Mouse (Mus musculus) neural tube, embryonic 15.5 days (tissue): ENCODE results near the gene Gbf1. TPM values are rescaled to one million over a fixed set of nuclear protein-coding genes. Genes with fewer than 3 reads are reported as not detected.
A peak's percentile ranks its signal among the peaks of the same experiment; 100 is the strongest.

Experiments used
- ATAC-seq: fragments of 200-750 bp; cut with Nextera tagmentation; 2 replicates; pipeline ENCODE4 v1.8.0; 2017; ENCODE audit warnings: mild to moderate bottlenecking, moderate TSS enrichment, moderate library complexity; ENCODE audit not compliant: low FRiP score
- H3K27ac ChIP-seq: fragments of 300-500 bp; sonication (generic); replicated peaks from 2 replicates; pipeline ENCODE4 v1.5.1; 2015; ENCODE audit warnings: mild to moderate bottlenecking, inconsistent platforms
- H3K27me3 ChIP-seq: fragments of 300-500 bp; sonication (generic); replicated peaks from 2 replicates; pipeline ENCODE4 v1.6.1; 2015; ENCODE audit warnings: inconsistent platforms
- H3K36me3 ChIP-seq: fragments of 300-500 bp; sonication (generic); 2 replicates; pipeline ENCODE4 v1.6.1; 2015; ENCODE audit warnings: inconsistent platforms
- H3K4me1 ChIP-seq: fragments of 300-500 bp; sonication (generic); 2 replicates; pipeline ENCODE4 v1.6.1; 2015; ENCODE audit warnings: inconsistent platforms
- H3K4me2 ChIP-seq: fragments of 300-500 bp; sonication (generic); 2 replicates; pipeline ENCODE4 v1.6.1; 2015; ENCODE audit warnings: inconsistent platforms, mild to moderate bottlenecking, moderate library complexity
- H3K4me3 ChIP-seq: fragments of 300-500 bp; sonication (generic); replicated peaks from 2 replicates; pipeline ENCODE4 v1.5.1; 2015; ENCODE audit warnings: mild to moderate bottlenecking, inconsistent platforms
- H3K9ac ChIP-seq: fragments of 300-500 bp; sonication (generic); replicated peaks from 2 replicates; pipeline ENCODE4 v1.6.1; 2015; ENCODE audit warnings: mild to moderate bottlenecking, inconsistent platforms
- H3K9me3 ChIP-seq: fragments of 300-500 bp; sonication (generic); replicated peaks from 2 replicates; pipeline ENCODE4 v1.6.1; 2016; ENCODE audit warnings: inconsistent platforms
- WGBS: fragments of 180-500 bp; shearing (Covaris S2); methylation state at CpG from one replicate; pipeline ENCODE4 v1.1.7; 2015; ENCODE audit warnings: mixed read lengths; 5-methylcytosine and 5-hydroxymethylcytosine counted together
- polyA plus RNA-seq: library from polyadenylated mRNA; unstranded; fragments of >200 nt; fragmentation: Nextera tagmentation; extraction: Ambion mirVana; gene quantifications from 2 replicates; pipeline ENCODE4 v1.2.1, GENCODE M21; 2015

Gene Gbf1
- polyA plus RNA-seq, 1 experiment from 2014 or later, result 76.6 TPM

DNA sequence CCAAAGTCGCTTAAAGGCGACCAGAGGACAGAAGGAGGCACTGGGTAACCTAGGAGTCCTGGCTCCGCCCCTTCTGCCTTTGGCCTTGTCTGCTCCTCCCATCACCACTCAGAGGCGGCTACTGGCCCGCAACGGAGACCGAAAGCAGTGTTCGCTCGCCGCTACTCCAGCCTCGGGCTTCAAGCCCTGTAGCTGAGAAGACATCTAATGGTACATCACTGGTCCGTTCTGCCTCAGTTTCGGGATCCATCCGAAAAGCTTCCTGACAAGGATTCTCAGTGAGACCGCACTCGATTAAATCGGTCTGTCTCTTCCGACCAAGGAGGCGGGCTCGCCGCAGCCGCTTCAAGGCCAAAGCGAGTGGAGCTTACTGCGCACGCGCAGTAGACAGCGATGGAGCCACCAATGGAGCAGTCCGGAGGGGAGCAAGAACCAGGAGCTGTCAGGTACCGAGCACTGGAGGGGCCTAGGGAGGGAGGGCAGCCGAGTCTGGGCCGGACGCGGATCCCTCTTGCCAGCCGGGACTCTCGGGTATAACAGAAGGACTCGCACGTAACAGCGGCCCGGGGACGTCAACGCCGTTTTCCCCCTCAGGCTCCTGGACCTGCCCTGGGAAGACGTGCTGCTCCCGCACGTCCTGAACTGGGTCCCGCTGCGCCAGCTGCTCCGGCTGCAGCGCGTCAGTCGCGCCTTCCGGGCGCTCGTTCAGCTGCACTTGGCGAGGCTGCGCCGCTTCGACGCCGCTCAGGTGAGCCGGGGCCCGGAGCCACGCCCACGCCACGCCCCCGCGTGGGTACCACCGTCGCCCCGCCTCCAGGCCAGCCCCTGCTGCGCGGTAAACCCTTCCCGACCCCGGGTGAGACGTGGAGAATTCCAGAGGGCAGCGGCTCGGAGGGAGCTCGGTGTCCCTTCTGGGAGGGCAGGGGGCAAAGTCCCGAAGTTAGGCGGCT is 176.0 kb downstream of the Gbf1 start, which contains the start of gene Fbxl15:
Gene Fbxl15 (plus strand): TSS at position 104 of the 950 bp plus-strand sequence.
- Histone ChIP-seq H3K9ac (peak within 1 kb of the TSS; percentile 64), H3K27me3 (peaks cover 11% of the 10 kb centered on the region; the same call in 1 of the 2 replicates), H3K4me2 (peak within 1 kb of the TSS; percentile 99), H3K9me3 (no peaks in the 10 kb centered on the region), H3K4me3 (peak within 1 kb of the TSS; percentile 64), H3K27ac (peak within 1 kb of the TSS; percentile 98), H3K36me3 (peaks cover 25% of the 10 kb centered on the region), H3K4me1 (peaks cover 53% of the 10 kb centered on the region)
- peak; percentile 87 for ATAC-seq
- under 1% methylated on average over 81 of the region's 81 CpGs for WGBS

DNA sequence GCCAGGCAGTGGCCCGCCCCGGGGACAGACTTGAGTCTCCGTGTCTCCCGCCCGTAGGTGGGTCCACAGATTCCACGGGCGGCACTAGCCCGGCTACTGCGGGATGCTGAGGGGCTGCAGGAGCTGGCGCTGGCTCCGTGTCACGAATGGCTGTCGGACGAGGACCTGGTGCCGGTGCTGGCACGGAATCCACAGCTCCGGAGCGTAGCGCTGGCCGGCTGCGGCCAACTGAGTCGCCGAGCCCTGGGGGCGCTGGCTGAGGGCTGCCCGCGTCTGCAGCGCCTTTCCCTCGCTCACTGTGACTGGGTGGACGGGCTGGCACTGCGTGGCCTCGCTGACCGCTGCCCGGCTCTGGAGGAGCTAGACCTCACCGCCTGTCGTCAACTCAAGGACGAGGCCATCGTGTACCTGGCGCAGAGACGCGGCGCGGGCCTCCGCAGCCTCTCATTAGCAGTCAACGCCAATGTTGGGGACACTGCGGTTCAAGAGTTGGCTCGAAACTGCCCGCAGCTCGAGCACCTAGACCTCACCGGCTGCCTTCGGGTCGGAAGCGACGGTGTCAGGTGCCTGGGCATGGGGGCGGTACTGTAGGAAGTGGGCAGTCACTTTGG is 176.8 kb downstream of the Gbf1 start:
- Histone ChIP-seq H3K4me3 (peak overlapping the region; percentile 64), H3K4me1 (peaks cover 46% of the 10 kb centered on the region), H3K27me3 (peaks cover 7% of the 10 kb centered on the region; the same call in 1 of the 2 replicates), H3K9me3 (no peaks in the 10 kb centered on the region), H3K27ac (peak overlapping the region; percentile 98), H3K36me3 (peaks cover 25% of the 10 kb centered on the region), H3K4me2 (peak overlapping the region; percentile 99), H3K9ac (peak overlapping the region; percentile 64)
- under 1% methylated on average over 54 of the region's 54 CpGs for WGBS
- peak; percentile 10; the same call in 1 of the 2 replicates for ATAC-seq

DNA sequence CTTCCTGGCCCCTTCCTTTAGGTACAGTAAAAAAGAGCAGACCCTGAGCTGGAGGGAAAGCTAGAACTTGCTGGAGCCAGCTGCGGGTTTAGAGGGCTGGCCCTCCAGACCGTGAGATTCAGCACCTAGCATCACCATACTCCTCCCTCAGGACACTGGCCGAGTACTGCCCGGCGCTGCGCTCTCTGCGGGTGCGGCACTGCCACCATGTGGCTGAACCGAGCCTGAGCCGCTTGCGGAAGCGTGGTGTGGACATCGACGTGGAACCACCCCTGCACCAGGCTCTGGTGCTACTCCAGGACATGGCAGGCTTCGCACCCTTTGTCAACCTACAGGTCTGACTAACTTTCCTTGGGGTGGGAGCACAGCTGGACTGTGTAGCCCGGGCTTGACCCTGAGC is 177.6 kb downstream of the Gbf1 start:
- Histone ChIP-seq H3K9ac (0 out of 2 replicates have a peak overlapping the region, but pooled peaks have one; percentile 12), H3K4me1 (peaks cover 38% of the 10 kb centered on the region), H3K27ac (no peak overlapping the region), H3K9me3 (no peaks in the 10 kb centered on the region), H3K4me3 (peak overlapping the region; percentile 64), H3K4me2 (peak overlapping the region; percentile 99), H3K36me3 (peaks cover 25% of the 10 kb centered on the region), H3K27me3 (no peaks in the 10 kb centered on the region; the same call in 1 of the 2 replicates)
- no peak for ATAC-seq
- WGBS, result 4% methylated on average over 16 of the region's 16 CpGs

DNA sequence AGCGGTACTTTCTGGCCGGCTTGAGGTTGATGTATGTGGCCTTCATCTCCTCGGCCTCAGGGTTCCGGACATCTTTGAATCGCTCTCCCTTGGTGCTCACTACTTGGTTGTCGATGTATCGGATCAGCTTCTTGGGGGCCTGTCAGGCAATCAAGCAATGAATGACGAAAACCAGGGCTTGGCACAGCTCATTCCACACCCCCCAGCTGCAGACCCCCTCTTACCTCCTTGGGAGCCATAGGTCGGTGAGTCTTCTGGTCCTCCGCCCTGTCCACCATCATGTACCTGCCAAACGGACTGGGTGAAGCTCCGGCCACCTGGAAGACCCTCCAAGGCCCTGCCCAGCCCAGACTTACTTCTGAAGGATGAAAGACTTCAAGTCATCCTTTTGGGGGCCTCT is 178.4 kb downstream of the Gbf1 start:
- 92% methylated on average over 12 of the region's 12 CpGs for WGBS
- Histone ChIP-seq H3K9me3 (no peaks in the 10 kb centered on the region), H3K36me3 (peaks cover 25% of the 10 kb centered on the region), H3K27ac (no peak overlapping the region), H3K4me1 (peaks cover 30% of the 10 kb centered on the region), H3K27me3 (no peaks in the 10 kb centered on the region), H3K9ac (no peak overlapping the region), H3K4me2 (no peak overlapping the region), H3K4me3 (no peak overlapping the region)
- no peak for ATAC-seq

DNA sequence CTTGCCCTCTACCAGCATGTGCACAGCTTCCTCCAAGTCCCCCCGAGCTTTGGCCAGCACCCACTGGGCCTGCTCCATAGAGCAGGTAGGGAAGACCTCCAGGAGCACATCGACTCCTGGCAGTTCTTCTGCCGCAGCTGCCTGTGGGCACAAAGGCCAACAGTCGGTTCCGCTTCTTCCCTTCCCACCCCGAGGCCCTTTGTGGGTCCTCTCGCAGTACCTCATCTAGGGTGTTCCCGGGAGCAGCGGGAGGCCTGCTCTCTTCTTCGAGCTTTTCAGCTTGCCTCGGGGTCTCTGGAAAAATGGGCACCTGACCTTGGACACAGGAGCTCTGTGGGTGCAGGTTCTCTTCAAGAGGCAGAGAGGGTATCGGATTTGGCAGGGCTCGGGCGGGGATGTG is 179.0 kb downstream of the Gbf1 start:
- no peak overlapping the region for H3K4me3 ChIP-seq
- no peaks in the 10 kb centered on the region for H3K9me3 ChIP-seq
- H3K27me3 ChIP-seq, result no peaks in the 10 kb centered on the region
- H3K36me3 ChIP-seq, result peaks cover 25% of the 10 kb centered on the region
- H3K4me1 ChIP-seq, result peaks cover 28% of the 10 kb centered on the region
- H3K9ac ChIP-seq, result no peak overlapping the region
- WGBS, result 90% methylated on average over 14 of the region's 14 CpGs
- H3K27ac ChIP-seq, result no peak overlapping the region
- H3K4me2 ChIP-seq, result no peak overlapping the region
- ATAC-seq, result no peak

DNA sequence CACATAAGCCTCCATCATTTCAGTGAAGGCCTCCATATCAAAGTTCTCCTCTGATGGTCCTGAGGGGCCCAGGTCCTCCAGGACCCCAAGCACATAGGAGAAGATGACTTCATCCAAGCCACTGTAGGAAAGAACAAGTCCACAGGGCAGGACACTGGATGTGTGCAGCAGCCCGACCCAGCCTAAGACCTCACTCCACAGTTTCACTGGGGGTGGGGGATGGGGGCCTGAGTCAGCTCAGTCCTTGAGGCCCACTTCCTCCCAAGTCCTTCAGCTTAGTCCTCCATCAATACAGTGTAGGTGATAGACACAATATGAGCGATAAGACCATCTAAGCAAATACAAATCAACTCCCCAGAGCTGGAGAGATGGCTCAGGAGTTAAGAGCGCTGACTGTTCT is 179.6 kb downstream of the Gbf1 start:
- peaks cover 25% of the 10 kb centered on the region for H3K36me3 ChIP-seq
- H3K4me3 ChIP-seq, result no peak overlapping the region
- H3K27ac ChIP-seq, result no peak overlapping the region
- no peaks in the 10 kb centered on the region for H3K27me3 ChIP-seq
- no peak overlapping the region for H3K4me2 ChIP-seq
- H3K9me3 ChIP-seq, result no peaks in the 10 kb centered on the region
- H3K4me1 ChIP-seq, result peaks cover 34% of the 10 kb centered on the region
- WGBS, result 94% methylated on average over 3 of the region's 3 CpGs
- H3K9ac ChIP-seq, result no peak overlapping the region
- ATAC-seq, result no peak

DNA sequence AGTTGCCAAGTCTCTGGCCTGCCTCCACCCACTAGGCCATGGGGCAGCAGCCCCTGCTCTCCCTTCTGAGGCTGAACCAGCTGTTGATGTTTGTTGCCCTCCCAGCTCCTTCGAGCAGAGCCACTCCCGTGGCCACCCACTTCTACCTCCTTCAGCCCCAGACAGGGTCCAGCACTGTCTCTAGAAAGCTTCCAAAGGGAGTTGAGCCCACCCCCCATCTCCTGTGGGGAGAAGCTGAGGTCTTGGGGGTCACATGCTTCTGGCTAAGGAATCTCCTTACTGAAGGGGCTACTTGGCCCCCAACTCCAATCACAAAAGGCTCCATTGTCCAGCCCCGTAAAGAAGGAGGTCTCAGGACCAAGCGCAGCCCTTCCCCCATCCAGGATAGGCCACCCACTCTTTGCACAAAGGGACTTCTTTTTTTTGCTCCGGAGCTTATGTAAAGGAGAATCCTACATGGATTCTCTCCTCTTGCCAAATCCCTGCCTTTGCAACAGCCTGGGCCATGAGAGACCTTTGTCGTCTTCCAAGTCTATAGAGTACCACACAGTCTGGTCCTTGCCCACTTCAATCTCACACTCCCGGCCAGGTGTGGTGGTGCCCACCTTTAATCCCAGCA is 180.5 kb downstream of the Gbf1 start:
- Histone ChIP-seq H3K9ac (no peak overlapping the region), H3K27ac (no peak overlapping the region), H3K9me3 (no peaks in the 10 kb centered on the region), H3K4me3 (no peak overlapping the region), H3K36me3 (peaks cover 25% of the 10 kb centered on the region), H3K4me1 (peaks cover 34% of the 10 kb centered on the region), H3K27me3 (no peaks in the 10 kb centered on the region), H3K4me2 (no peak overlapping the region)
- 50% methylated on average over 7 of the region's 7 CpGs for WGBS
- no peak for ATAC-seq

DNA sequence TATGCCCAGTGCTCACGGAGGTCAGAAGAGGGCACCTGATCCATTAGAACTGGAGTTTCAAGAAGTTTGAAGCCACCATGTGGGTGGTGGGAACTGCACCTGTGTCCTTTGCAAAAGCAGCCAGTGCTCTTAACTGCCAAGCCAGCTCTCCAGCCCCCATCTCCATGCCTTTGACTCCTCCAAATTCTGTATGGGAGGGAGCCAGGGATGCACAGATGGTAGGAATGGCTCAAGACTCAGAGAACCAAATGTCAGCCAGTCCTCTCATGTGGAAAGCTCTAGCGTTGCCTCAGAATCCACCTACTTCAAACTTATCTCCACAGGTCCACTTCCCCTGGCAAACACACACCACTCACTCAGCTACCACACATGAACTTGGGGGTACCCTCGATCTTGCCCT is 181.6 kb downstream of the Gbf1 start:
- 81% methylated on average over 3 of the region's 3 CpGs for WGBS
- Histone ChIP-seq H3K4me2 (no peak overlapping the region), H3K4me3 (no peak overlapping the region), H3K4me1 (peaks cover 37% of the 10 kb centered on the region), H3K27me3 (no peaks in the 10 kb centered on the region), H3K9me3 (no peaks in the 10 kb centered on the region), H3K9ac (no peak overlapping the region), H3K36me3 (peaks cover 25% of the 10 kb centered on the region), H3K27ac (no peak overlapping the region)
- ATAC-seq, result no peak

Other genes with a start within 250 kb of the Gbf1 start
- gene Armh3, start 154.0 kb upstream of the Gbf1 start, polyA plus RNA-seq, result 20.5 and 21.3 TPM in 2 replicates
- gene Hps6, start 149.0 kb upstream of the Gbf1 start, polyA plus RNA-seq, result 5.4 and 7.8 TPM in 2 replicates
- 16.1 and 24.0 TPM in 2 replicates for gene Pprc1, start 107.6 kb upstream of the Gbf1 start, polyA plus RNA-seq
- 93.4 and 93.9 TPM in 2 replicates for gene Ldb1, start 107.3 kb upstream of the Gbf1 start, polyA plus RNA-seq
- gene Nolc1, start 76.6 kb upstream of the Gbf1 start, polyA plus RNA-seq, result 59.4 and 67.9 TPM in 2 replicates
- 0.10 TPM in 1 of 2 replicates, not detected in the other for gene Elovl3, start 20.6 kb upstream of the Gbf1 start, polyA plus RNA-seq
- 0.32 and 0.64 TPM in 2 replicates for gene Pitx3, start 4.2 kb upstream of the Gbf1 start, polyA plus RNA-seq
- gene Nfkb2, start 151.8 kb downstream of the Gbf1 start, polyA plus RNA-seq, result 2.4 and 10.0 TPM in 2 replicates
- gene Psd, start 174.6 kb downstream of the Gbf1 start, polyA plus RNA-seq, result 88.4 and 118 TPM in 2 replicates
- gene Fbxl15, start 175.7 kb downstream of the Gbf1 start, polyA plus RNA-seq, result 44.0 and 52.3 TPM in 2 replicates
- gene Cuedc2, start 186.2 kb downstream of the Gbf1 start, polyA plus RNA-seq, result 322 and 350 TPM in 2 replicates
- gene Mfsd13a, start 188.6 kb downstream of the Gbf1 start, polyA plus RNA-seq, result 13.2 and 13.9 TPM in 2 replicates
- gene 2310034G01Rik, start 197.8 kb downstream of the Gbf1 start, polyA plus RNA-seq, result 2.4 and 2.7 TPM in 2 replicates
- gene Actr1a, start 243.2 kb downstream of the Gbf1 start, polyA plus RNA-seq, result 281 and 314 TPM in 2 replicates
- gene Sufu, start 244.4 kb downstream of the Gbf1 start, polyA plus RNA-seq, result 18.3 and 21.4 TPM in 2 replicates